Mouse (Mus musculus): Measurements from ENCODE around the gene Cma2. TPM values are rescaled to one million over a fixed set of nuclear protein-coding genes. Genes with fewer than 3 reads are reported as not detected.

The Cma2 gene
- polyA plus RNA-seq (2015; fragmentation: Nextera tagmentation; extraction: Ambion mirVana): not detected in 2 replicates

DNA sequence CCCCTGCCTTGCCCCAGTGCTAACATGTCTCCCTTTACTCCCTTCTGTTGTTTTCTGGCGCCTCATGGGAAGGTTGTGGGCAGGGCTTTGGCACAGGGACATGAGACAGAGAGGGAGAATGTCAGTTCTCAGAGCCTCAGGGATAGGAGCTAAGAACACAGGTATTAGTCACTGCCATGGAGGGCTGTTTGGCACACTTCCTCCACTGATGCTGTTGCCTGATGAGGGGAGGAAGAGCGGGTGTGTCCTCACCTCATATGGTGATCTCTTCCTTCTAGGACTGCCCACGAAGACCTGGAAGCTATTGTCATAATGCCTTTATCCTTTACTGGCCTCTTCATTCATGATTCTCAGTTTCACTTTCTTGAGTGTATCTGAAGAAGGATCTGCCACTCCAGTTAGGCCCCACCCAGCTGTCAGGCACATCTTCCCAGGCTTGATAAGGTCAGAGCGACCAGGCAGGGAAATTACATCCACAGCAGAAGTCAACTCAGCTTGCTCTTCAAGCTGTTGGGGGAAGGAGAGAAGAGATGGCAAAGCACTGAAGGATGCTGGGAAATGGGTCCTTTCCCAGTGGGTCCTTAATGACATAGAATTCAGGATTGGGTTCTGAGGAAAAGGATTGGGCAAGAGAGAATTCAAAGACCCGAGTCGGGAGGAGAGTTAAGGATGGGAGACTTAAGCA lies at the start of gene Cma2:
Cma2 (plus strand) TSS at position 635 of the 685 bp plus-strand sequence.
- Histone ChIP-seq H3K4me1 (ENCODE audit: control insufficient read depth, insufficient read depth, low read length) (no peaks in the 10 kb centered on the region), H3K9me3 (ENCODE audit: control insufficient read depth, low read length) (no peaks in the 10 kb centered on the region), H3K9ac (ENCODE audit: low read depth, low read length) (no peak within 1 kb of the TSS), H3K36me3 (ENCODE audit: control insufficient read depth, insufficient read depth, low read length) (no peaks in the 10 kb centered on the region), H3K4me3 (ENCODE audit: low read length) (no peak within 1 kb of the TSS), H3K4me2 (ENCODE audit: low read depth, low read length) (no peak within 1 kb of the TSS), H3K27me3 (replicated peaks; ENCODE audit: control insufficient read depth, insufficient read depth, low read length) (no peaks in the 10 kb centered on the region), H3K27ac (ENCODE audit: low read length) (no peak within 1 kb of the TSS)
- WGBS: 77% methylated on average over 6 of the region's 6 CpGs
- ATAC-seq: no peak

DNA sequence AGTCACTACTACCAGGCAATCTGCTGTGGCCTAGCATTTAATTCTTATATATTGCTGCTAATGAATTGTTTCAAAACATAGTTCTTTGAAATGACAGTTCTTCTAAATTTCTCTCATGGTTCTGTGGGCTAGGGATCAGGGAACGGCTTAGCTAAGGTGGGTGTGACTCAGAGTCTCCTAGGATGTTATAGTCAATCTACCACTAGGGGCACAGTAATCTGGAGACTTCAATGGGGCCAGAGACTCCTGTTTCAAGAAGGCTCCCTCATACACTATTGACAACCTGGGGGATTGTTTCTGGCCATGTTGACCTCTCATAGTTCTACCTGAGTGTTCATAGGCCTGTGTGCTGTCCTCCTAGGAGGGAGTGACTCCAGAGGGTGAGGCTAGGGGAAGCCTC lies 45.3 kb upstream of the Cma2 start:
- no peak overlapping the region for H3K9ac ChIP-seq (ENCODE audit: low read depth, low read length)
- 19% methylated on average over 1 of the region's 1 CpGs for WGBS
- H3K27me3 ChIP-seq (replicated peaks; ENCODE audit: control insufficient read depth, insufficient read depth, low read length): no peaks in the 10 kb centered on the region
- no peak for ATAC-seq
- no peak overlapping the region for H3K4me2 ChIP-seq (ENCODE audit: low read depth, low read length)
- H3K36me3 ChIP-seq (ENCODE audit: control insufficient read depth, insufficient read depth, low read length): no peaks in the 10 kb centered on the region
- H3K9me3 ChIP-seq (ENCODE audit: control insufficient read depth, low read length): no peaks in the 10 kb centered on the region
- H3K4me3 ChIP-seq (ENCODE audit: low read length): no peak overlapping the region
- peaks cover 6% of the 10 kb centered on the region for H3K4me1 ChIP-seq (ENCODE audit: control insufficient read depth, insufficient read depth, low read length)
- no peak overlapping the region for H3K27ac ChIP-seq (ENCODE audit: low read length)

DNA sequence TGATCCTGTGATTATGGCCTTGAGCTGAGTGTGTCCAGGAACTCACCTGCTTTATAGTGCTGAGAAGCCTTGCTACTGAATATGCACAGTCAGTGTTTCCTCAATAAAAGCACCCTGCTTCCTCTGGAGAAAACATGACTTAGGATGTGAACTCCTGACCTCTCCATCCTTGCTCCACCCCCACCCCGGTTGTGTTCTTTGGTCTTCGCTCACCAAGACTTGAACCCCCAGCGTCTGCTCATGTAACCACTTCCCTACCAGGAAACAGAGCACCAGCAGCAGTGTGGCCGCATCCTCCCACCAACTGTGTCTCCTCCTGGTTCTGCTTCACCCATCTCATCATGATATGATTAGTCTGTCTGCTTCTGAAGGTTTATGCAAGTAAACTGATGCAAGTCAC lies 37.4 kb upstream of the Cma2 start:
- H3K27me3 ChIP-seq (replicated peaks; ENCODE audit: control insufficient read depth, insufficient read depth, low read length): no peaks in the 10 kb centered on the region
- 42% methylated on average over 4 of the region's 4 CpGs for WGBS
- H3K4me3 ChIP-seq (ENCODE audit: low read length): no peak overlapping the region
- no peak overlapping the region for H3K27ac ChIP-seq (ENCODE audit: low read length)
- H3K4me2 ChIP-seq (ENCODE audit: low read depth, low read length): no peak overlapping the region
- no peaks in the 10 kb centered on the region for H3K4me1 ChIP-seq (ENCODE audit: control insufficient read depth, insufficient read depth, low read length)
- ATAC-seq: no peak
- H3K9me3 ChIP-seq (ENCODE audit: control insufficient read depth, low read length): no peaks in the 10 kb centered on the region
- H3K9ac ChIP-seq (ENCODE audit: low read depth, low read length): no peak overlapping the region
- H3K36me3 ChIP-seq (ENCODE audit: control insufficient read depth, insufficient read depth, low read length): no peaks in the 10 kb centered on the region

DNA sequence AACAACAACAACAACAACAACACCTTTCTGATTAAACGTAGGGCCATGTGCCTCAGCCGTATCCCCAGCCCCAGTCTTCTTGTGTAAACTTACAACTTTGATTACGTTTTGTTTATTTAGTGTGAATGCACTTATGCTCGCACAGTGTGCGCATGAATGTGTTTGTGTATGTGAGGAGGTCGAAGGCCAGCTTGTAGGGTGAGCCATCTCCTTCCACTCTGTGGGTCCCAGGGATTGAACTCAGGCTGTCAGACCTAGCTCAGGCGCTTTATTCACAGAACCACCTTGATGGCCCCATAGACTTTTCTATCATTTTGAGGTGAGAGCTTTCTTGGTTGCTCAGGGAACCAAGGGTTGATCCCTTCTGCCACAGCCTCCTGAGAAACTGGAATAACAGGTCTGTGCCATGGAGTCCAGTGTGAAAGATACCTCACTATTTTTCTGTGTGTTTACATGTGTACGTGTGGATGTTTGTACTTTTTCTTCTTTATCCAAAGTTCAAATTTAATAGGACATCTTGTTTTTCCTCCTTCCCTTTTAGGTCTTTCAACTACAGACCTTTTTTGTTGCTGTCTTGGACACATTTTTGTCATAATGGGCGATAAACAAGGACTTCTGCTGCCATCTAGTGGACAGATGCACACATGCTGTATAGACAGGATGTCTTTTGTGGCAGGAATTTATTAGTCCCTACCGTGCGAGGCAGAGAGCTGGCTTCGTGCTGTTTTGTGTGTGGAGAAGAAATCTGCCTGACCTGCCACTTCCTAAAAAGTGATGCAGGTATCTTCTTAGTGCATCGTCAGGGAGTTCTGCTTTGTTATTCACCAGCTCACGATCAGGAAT lies 32.3 kb upstream of the Cma2 start:
- Histone ChIP-seq H3K27ac (ENCODE audit: low read length) (no peak overlapping the region), H3K36me3 (ENCODE audit: control insufficient read depth, insufficient read depth, low read length) (no peaks in the 10 kb centered on the region), H3K27me3 (replicated peaks; ENCODE audit: control insufficient read depth, insufficient read depth, low read length) (no peaks in the 10 kb centered on the region), H3K9me3 (ENCODE audit: control insufficient read depth, low read length) (no peaks in the 10 kb centered on the region), H3K4me2 (ENCODE audit: low read depth, low read length) (no peak overlapping the region), H3K9ac (ENCODE audit: low read depth, low read length) (0 out of 2 replicates have a peak overlapping the region, but pooled peaks have one; percentile 20), H3K4me1 (ENCODE audit: control insufficient read depth, insufficient read depth, low read length) (no peaks in the 10 kb centered on the region), H3K4me3 (ENCODE audit: low read length) (no peak overlapping the region)
- ATAC-seq: peak; percentile 86
- WGBS: 20% methylated on average over 14 of the region's 14 CpGs

DNA sequence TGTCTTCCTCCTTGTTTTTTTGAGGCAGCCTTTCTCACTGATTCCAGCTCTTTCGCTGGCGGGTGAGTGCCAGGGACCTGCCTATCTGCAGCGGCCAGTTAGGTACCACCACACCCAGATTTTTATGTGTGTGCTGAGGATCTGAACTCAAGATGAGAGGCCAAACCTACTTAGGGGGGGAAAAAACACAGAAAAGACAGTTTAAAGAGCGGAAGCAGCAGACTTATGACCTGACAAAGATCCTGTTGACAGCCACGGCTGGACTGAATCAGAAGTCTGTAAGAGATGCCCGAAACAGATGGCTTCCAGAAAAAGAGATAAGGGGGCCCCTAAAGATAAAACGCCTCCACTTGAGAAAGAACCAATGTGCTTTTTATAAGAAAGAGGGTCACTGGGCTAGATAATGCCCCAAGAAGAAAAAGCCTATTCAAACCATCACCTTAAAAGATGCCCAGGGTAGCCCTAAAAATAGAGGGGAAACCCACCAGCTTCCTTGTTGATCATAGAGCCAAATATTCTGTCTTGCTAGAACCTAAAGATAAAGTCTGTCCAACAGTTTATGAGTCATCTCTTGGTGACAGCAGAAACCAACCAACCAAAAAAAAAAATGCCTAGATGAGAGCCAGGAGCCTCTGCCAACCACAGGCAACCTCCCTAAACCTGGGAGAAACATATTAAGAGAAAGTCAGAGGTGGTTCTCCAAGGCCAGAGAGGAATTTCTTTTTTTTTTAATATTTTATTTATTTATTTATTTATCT lies 28.1 kb upstream of the Cma2 start:
- H3K4me2 ChIP-seq (ENCODE audit: low read depth, low read length): no peak overlapping the region

DNA sequence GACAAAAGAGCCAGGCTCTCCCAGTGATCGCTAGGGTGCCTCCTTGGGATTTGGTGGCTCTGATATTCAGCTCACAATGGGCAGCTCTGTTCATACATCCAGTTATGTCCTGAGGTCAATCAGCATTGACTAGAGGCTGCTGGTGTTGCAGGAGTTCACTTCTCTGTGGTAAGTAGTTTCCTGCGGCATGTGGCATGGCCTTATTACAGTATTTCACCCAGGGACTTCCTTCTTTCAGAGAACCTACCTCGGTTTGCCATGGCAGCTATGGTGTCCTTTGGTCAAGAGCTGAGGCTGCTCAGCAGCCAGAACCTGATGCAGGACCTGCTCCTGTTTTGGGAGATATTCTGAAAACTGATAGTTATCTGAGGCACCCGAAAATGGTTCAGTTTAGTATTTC lies 23.9 kb upstream of the Cma2 start:
- H3K27ac ChIP-seq (ENCODE audit: low read length): no peak overlapping the region
- 77% methylated on average over 4 of the region's 4 CpGs for WGBS
- H3K36me3 ChIP-seq (ENCODE audit: control insufficient read depth, insufficient read depth, low read length): no peaks in the 10 kb centered on the region
- no peak overlapping the region for H3K9ac ChIP-seq (ENCODE audit: low read depth, low read length)
- no peak for ATAC-seq
- H3K4me1 ChIP-seq (ENCODE audit: control insufficient read depth, insufficient read depth, low read length): no peaks in the 10 kb centered on the region
- H3K9me3 ChIP-seq (ENCODE audit: control insufficient read depth, low read length): no peaks in the 10 kb centered on the region; the same call in 1 of the 2 replicates
- H3K4me2 ChIP-seq (ENCODE audit: low read depth, low read length): no peak overlapping the region
- no peak overlapping the region for H3K4me3 ChIP-seq (ENCODE audit: low read length)
- H3K27me3 ChIP-seq (replicated peaks; ENCODE audit: control insufficient read depth, insufficient read depth, low read length): no peaks in the 10 kb centered on the region

More for the DNA sequence above, 28.1 kb upstream of the Cma2 start:
- WGBS: 50% methylated on average over 7 of the region's 7 CpGs
- H3K27ac ChIP-seq (ENCODE audit: low read length): no peak overlapping the region
- H3K4me1 ChIP-seq (ENCODE audit: control insufficient read depth, insufficient read depth, low read length): no peaks in the 10 kb centered on the region
- no peaks in the 10 kb centered on the region for H3K9me3 ChIP-seq (ENCODE audit: control insufficient read depth, low read length)
- no peak for ATAC-seq
- H3K27me3 ChIP-seq (replicated peaks; ENCODE audit: control insufficient read depth, insufficient read depth, low read length): no peaks in the 10 kb centered on the region
- H3K4me3 ChIP-seq (ENCODE audit: low read length): no peak overlapping the region
- no peak overlapping the region for H3K9ac ChIP-seq (ENCODE audit: low read depth, low read length)
- no peaks in the 10 kb centered on the region for H3K36me3 ChIP-seq (ENCODE audit: control insufficient read depth, insufficient read depth, low read length)

DNA sequence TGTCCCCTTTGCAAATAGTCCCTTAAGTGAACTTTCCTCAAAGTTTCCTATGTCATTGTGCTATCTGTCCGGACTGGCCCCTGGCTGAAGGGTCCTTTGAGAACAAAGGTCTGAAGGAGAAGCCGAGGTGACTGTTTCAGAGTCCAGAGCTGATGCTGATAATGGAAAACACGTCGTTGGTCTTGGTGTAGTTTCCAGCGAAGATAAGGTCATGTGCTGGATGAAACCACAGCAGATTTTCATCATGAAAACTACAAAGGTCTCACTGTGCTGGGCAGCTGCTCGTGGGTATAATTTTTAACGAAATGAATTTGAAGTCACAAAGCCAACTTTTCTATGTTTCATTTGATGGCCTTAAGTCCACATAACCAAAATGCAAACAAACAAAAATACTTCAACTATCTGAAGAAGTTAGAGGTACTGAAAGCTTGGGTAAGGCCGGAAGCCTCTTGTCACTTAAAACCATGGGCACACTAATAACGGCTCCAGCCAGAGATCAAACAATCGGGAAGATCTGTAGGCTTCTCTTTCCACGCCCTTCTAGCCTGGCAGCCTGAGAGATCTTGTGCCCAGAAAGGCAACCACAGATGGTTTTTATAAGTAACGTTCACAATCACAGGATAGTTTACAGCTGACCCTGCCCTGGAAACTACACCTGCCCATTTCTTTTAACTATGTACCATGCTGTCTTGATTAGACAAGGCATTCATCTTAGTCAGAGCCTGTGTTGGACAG lies 21.4 kb upstream of the Cma2 start:
- 63% methylated on average over 12 of the region's 12 CpGs for WGBS
- Histone ChIP-seq H3K4me2 (ENCODE audit: low read depth, low read length) (no peak overlapping the region), H3K9ac (ENCODE audit: low read depth, low read length) (no peak overlapping the region), H3K36me3 (ENCODE audit: control insufficient read depth, insufficient read depth, low read length) (no peaks in the 10 kb centered on the region), H3K9me3 (ENCODE audit: control insufficient read depth, low read length) (no peaks in the 10 kb centered on the region; the same call in 1 of the 2 replicates), H3K27me3 (replicated peaks; ENCODE audit: control insufficient read depth, insufficient read depth, low read length) (no peaks in the 10 kb centered on the region), H3K4me1 (ENCODE audit: control insufficient read depth, insufficient read depth, low read length) (no peaks in the 10 kb centered on the region; the same call in 1 of the 2 replicates), H3K27ac (ENCODE audit: low read length) (no peak overlapping the region), H3K4me3 (ENCODE audit: low read length) (no peak overlapping the region)
- ATAC-seq: peak; percentile 44

DNA sequence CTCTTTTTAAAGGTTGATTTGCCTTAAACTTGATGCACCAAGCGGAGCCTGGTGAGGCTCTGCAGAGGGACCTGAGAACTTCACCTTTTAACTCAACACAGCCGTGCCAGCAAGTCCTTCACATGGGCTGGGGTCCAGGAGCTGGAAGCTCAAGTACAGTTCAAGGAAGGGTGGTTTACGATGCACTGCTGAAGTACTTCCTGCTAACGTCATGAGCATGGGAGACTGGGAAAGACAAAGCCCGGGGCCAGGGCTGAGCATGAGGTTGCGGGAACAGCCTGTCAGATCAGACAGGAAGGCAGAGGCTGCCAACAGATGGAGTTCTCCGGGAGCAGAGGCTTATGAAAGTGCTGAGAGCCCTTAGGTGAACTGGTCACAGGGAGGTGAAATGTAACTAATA lies 17.2 kb upstream of the Cma2 start:
- WGBS: 34% methylated on average over 7 of the region's 7 CpGs
- no peaks in the 10 kb centered on the region; the same call in 1 of the 2 replicates for H3K4me1 ChIP-seq (ENCODE audit: control insufficient read depth, insufficient read depth, low read length)
- H3K9ac ChIP-seq (ENCODE audit: low read depth, low read length): 0 out of 2 replicates have a peak overlapping the region, but pooled peaks have one; percentile 28
- H3K27me3 ChIP-seq (replicated peaks; ENCODE audit: control insufficient read depth, insufficient read depth, low read length): no peaks in the 10 kb centered on the region
- H3K9me3 ChIP-seq (ENCODE audit: control insufficient read depth, low read length): no peaks in the 10 kb centered on the region; the same call in 1 of the 2 replicates
- peak; percentile 75 for ATAC-seq
- no peaks in the 10 kb centered on the region for H3K36me3 ChIP-seq (ENCODE audit: control insufficient read depth, insufficient read depth, low read length)
- H3K4me2 ChIP-seq (ENCODE audit: low read depth, low read length): no peak overlapping the region
- H3K4me3 ChIP-seq (ENCODE audit: low read length): no peak overlapping the region
- H3K27ac ChIP-seq (ENCODE audit: low read length): no peak overlapping the region

Data from intestine, embryonic 16.5 days (tissue).